Mouse (Mus musculus): Measurements from ENCODE around the gene D630045J12Rik.

- TF ChIP-seq CTCF (IDR thresholded peaks at IDR 0.05; ENCODE audit: insufficient read depth, low read length) (no peak), POLR2A (IDR thresholded peaks at IDR 0.05; ENCODE audit: borderline replicate concordance, extremely low read depth, low read depth, low read length) (no peak)
Observed at GRCm38 (mm10) chr6:38102216-38102795, 151.5 kb downstream of the D630045J12Rik start.

All from lung, adult 2 months (tissue).